Mouse (Mus musculus): ENCODE measurements around the gene Slc19a2. TPM values are rescaled to one million over a fixed set of nuclear protein-coding genes. Genes with fewer than 3 reads are reported as not detected.

Slc19a2 gene
- polyA plus RNA-seq, 1 experiment from 2014 or later: 32.5 TPM

DNA sequence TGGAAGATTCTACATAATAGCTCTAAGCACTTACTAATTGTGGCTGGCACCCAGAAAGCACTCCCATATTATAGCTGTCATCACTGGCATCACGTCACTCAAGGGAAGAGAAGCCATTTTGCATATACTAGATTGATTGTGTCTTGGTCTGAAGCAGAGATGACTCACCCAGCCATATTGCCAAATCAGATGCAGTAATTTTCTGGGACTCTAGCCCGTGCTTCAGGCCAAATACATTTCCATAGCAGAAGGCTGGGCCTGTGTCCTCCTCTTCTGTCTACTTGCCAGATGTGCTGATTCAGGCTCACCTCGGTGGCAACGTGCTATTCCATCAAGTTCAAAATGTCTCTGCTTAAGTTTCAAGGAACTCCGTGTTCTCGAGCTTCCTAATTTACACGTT, 12.7 kb downstream of the Slc19a2 start:
- Histone ChIP-seq H3K4me1 (ENCODE audit: control insufficient read depth, low read depth, low read length) (no peaks in the 10 kb centered on the region), H3K4me2 (ENCODE audit: low read depth, low read length) (no peak overlapping the region), H3K27ac (ENCODE audit: low read length) (no peak overlapping the region), H3K27me3 (ENCODE audit: control insufficient read depth, insufficient read depth, low read depth, low read length) (no peaks in the 10 kb centered on the region), H3K36me3 (ENCODE audit: control insufficient read depth, insufficient read depth) (peaks cover 29% of the 10 kb centered on the region), H3K9ac (ENCODE audit: low read depth, low read length) (no peak overlapping the region), H3K9me3 (replicated peaks; ENCODE audit: control insufficient read depth, low read length) (no peaks in the 10 kb centered on the region), H3K4me3 (ENCODE audit: low read depth, low read length) (no peak overlapping the region)
- WGBS (ENCODE audit: insufficient replicate concordance): 77% methylated on average over 7 of the region's 7 CpGs
- ATAC-seq (ENCODE audit: low read depth): no peak

DNA sequence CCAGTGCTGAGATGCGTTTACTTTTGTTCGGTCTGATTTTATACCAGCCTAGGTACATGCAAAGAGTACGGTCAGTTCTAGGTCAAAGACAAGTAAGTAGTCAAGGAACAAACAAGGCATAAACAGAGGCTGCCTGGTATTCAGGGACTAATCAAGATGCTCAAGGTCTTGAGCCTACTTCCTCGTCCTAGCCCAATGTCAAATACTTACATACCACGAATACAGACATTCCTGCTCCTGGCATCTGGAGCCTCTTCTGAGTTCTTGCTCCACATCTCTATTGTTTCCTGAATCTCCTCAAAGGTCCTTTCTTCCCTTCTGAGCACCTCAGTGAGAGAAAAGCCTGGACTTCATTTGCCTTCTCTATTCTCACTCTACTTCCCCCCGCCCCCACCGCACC, 22.1 kb downstream of the Slc19a2 start:
- Histone ChIP-seq H3K9me3 (replicated peaks; ENCODE audit: control insufficient read depth, low read length) (no peaks in the 10 kb centered on the region), H3K4me2 (ENCODE audit: low read depth, low read length) (no peak overlapping the region), H3K4me3 (ENCODE audit: low read depth, low read length) (no peak overlapping the region), H3K27ac (ENCODE audit: low read length) (no peak overlapping the region), H3K4me1 (ENCODE audit: control insufficient read depth, low read depth, low read length) (no peaks in the 10 kb centered on the region; the same call in 1 of the 2 replicates), H3K27me3 (ENCODE audit: control insufficient read depth, insufficient read depth, low read depth, low read length) (no peaks in the 10 kb centered on the region), H3K36me3 (ENCODE audit: control insufficient read depth, insufficient read depth) (no peaks in the 10 kb centered on the region), H3K9ac (ENCODE audit: low read depth, low read length) (no peak overlapping the region)
- ATAC-seq (ENCODE audit: low read depth): no peak
- 76% methylated on average over 7 of the region's 7 CpGs for WGBS (ENCODE audit: insufficient replicate concordance)

DNA sequence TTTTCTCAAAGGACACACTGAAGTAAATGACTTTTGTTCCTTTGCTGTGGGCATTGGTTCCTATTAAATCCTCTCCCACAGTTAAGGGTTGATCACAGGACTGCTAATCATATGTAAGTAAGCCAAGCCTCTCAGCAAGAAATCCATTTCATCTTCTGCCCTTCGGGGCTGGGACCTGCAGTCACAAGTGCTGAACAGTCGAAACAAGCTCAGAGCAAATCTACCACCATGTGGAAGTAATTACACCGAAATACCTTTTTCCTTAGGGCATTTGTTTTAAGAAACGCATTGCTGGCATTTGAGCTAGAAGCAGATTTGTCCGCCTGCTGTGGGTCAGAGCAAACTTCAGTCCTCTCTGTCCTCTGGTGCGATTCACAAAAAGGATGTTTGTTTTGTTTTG, 24.8 kb downstream of the Slc19a2 start:
- H3K27ac ChIP-seq (ENCODE audit: low read length): no peak overlapping the region
- H3K4me3 ChIP-seq (ENCODE audit: low read depth, low read length): no peak overlapping the region
- no peaks in the 10 kb centered on the region for H3K9me3 ChIP-seq (replicated peaks; ENCODE audit: control insufficient read depth, low read length)
- no peak for ATAC-seq (ENCODE audit: low read depth)
- no peaks in the 10 kb centered on the region for H3K36me3 ChIP-seq (ENCODE audit: control insufficient read depth, insufficient read depth)
- no peaks in the 10 kb centered on the region for H3K27me3 ChIP-seq (ENCODE audit: control insufficient read depth, insufficient read depth, low read depth, low read length)
- no peak overlapping the region for H3K9ac ChIP-seq (ENCODE audit: low read depth, low read length)
- no peaks in the 10 kb centered on the region; the same call in 1 of the 2 replicates for H3K4me1 ChIP-seq (ENCODE audit: control insufficient read depth, low read depth, low read length)
- 70% methylated on average over 6 of the region's 6 CpGs for WGBS (ENCODE audit: insufficient replicate concordance)
- H3K4me2 ChIP-seq (ENCODE audit: low read depth, low read length): no peak overlapping the region

DNA sequence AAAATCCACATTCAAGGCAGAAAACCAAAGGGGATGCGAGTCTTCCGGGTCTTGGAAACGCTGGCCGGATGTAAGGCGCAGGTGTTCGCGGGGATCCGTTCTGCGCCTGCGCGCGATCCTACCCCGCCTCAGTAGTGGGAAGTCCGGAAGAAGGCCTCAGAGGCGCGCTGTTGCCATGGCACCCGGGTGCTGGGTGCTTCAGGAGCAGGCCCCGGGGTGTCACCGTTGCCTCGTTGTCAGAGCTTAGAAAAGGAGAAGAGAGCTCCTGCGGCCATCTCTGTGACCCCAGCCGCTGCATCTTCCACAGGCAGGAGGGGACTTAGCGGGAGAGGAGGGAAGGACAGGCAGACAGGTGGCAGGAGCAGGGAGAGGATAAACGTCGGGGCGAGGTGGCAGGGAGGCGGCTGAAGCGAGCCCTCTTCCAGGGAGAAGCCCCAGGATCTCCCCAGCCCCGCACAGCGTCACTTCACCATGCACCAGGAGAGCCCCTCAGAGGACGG, 26.7 kb downstream of the Slc19a2 start, which contains the start of gene Ccdc181:
Ccdc181 (plus strand) TSS at position 131 of the 500 bp plus-strand sequence.
- Histone ChIP-seq H3K27me3 (ENCODE audit: control insufficient read depth, insufficient read depth, low read depth, low read length) (no peaks in the 10 kb centered on the region), H3K4me1 (ENCODE audit: control insufficient read depth, low read depth, low read length) (no peaks in the 10 kb centered on the region; the same call in 1 of the 2 replicates), H3K27ac (ENCODE audit: low read length) (peak within 1 kb of the TSS; percentile 41; the same call in 1 of the 2 replicates), H3K36me3 (ENCODE audit: control insufficient read depth, insufficient read depth) (no peaks in the 10 kb centered on the region), H3K9me3 (replicated peaks; ENCODE audit: control insufficient read depth, low read length) (no peaks in the 10 kb centered on the region), H3K4me3 (ENCODE audit: low read depth, low read length) (peak within 1 kb of the TSS; percentile 74), H3K9ac (ENCODE audit: low read depth, low read length) (peak within 1 kb of the TSS; percentile 72), H3K4me2 (ENCODE audit: low read depth, low read length) (peak within 1 kb of the TSS; percentile 92)
- peak; percentile 100 for ATAC-seq (ENCODE audit: low read depth)
- under 1% methylated on average over 31 of the region's 31 CpGs for WGBS (ENCODE audit: insufficient replicate concordance)

DNA sequence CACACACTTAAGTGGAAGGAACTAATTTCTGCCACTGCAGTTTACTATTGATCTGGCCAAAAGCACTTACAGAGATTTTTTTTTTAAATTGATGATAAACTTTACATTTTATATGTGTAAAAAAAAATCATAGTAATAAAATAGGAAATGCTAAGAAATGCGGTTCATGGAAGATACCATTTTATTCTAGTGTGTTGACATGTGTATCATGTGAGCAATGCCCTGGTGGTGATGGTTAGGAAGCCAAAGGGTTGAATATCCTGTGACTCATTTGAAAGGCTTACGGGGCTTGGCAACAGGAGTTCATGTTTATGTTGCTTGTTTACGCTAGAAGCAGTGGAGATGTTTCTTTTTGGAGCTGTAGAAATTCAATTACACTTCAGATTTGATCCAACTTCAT, 27.7 kb downstream of the Slc19a2 start:
- Histone ChIP-seq H3K4me2 (ENCODE audit: low read depth, low read length) (no peak overlapping the region), H3K36me3 (ENCODE audit: control insufficient read depth, insufficient read depth) (no peaks in the 10 kb centered on the region), H3K27me3 (ENCODE audit: control insufficient read depth, insufficient read depth, low read depth, low read length) (no peaks in the 10 kb centered on the region), H3K27ac (ENCODE audit: low read length) (no peak overlapping the region), H3K9ac (ENCODE audit: low read depth, low read length) (no peak overlapping the region), H3K9me3 (replicated peaks; ENCODE audit: control insufficient read depth, low read length) (no peaks in the 10 kb centered on the region), H3K4me3 (ENCODE audit: low read depth, low read length) (no peak overlapping the region), H3K4me1 (ENCODE audit: control insufficient read depth, low read depth, low read length) (no peaks in the 10 kb centered on the region; the same call in 1 of the 2 replicates)
- 81% methylated on average over 3 of the region's 3 CpGs for WGBS (ENCODE audit: insufficient replicate concordance)
- ATAC-seq (ENCODE audit: low read depth): no peak

DNA sequence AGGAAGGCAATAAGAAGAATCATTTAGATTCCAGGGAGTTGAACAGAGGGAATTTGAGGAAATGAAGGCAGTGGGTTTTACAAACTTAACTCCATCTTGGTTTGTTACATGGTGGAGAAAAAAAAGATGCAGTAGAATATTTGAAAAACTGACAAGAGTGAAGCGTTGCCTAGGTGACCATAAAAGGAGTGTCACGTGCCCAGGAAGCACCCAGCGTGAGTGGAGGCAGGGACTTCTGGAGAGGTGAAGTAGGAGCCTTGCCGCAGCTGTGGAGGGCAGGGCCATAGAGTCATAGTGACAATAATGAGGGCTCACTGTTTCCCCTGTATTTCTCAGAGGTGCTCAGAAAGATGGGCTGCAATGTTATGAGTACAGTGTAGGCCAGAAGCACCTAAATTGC, 30.5 kb downstream of the Slc19a2 start:
- ATAC-seq (ENCODE audit: low read depth): no peak
- no peaks in the 10 kb centered on the region for H3K36me3 ChIP-seq (ENCODE audit: control insufficient read depth, insufficient read depth)
- H3K4me3 ChIP-seq (ENCODE audit: low read depth, low read length): no peak overlapping the region
- H3K4me2 ChIP-seq (ENCODE audit: low read depth, low read length): no peak overlapping the region
- no peaks in the 10 kb centered on the region; the same call in 1 of the 2 replicates for H3K4me1 ChIP-seq (ENCODE audit: control insufficient read depth, low read depth, low read length)
- no peaks in the 10 kb centered on the region for H3K9me3 ChIP-seq (replicated peaks; ENCODE audit: control insufficient read depth, low read length)
- H3K9ac ChIP-seq (ENCODE audit: low read depth, low read length): no peak overlapping the region
- WGBS (ENCODE audit: insufficient replicate concordance): 63% methylated on average over 4 of the region's 4 CpGs
- no peak overlapping the region for H3K27ac ChIP-seq (ENCODE audit: low read length)
- no peaks in the 10 kb centered on the region for H3K27me3 ChIP-seq (ENCODE audit: control insufficient read depth, insufficient read depth, low read depth, low read length)

DNA sequence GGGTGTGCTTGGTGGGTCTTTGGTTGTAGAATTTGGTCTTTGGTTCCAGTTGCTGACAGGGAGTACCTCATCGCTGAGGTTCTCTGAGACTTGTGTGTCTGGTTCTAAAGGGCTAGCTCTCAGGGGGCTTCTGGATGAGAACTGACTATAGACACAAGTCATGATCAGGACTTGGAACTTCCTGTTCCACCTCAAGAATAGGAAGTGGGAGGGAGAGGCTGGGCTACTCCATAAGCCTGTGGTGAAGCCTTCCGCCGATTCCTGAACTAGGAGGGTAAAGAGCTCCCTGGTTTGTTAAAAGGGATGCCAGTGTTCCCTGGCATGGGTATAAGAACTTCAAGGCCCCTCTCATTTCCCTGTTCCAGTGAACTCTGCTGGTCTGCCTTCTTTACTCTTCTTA, 35.2 kb downstream of the Slc19a2 start:
- Histone ChIP-seq H3K27me3 (ENCODE audit: control insufficient read depth, insufficient read depth, low read depth, low read length) (no peaks in the 10 kb centered on the region), H3K4me1 (ENCODE audit: control insufficient read depth, low read depth, low read length) (no peaks in the 10 kb centered on the region), H3K9me3 (replicated peaks; ENCODE audit: control insufficient read depth, low read length) (no peaks in the 10 kb centered on the region), H3K27ac (ENCODE audit: low read length) (no peak overlapping the region), H3K4me3 (ENCODE audit: low read depth, low read length) (no peak overlapping the region), H3K36me3 (ENCODE audit: control insufficient read depth, insufficient read depth) (no peaks in the 10 kb centered on the region), H3K4me2 (ENCODE audit: low read depth, low read length) (no peak overlapping the region), H3K9ac (ENCODE audit: low read depth, low read length) (no peak overlapping the region)
- 60% methylated on average over 3 of the region's 3 CpGs for whole genome bisulfite sequencing (ENCODE audit: insufficient replicate concordance)
- ATAC-seq (ENCODE audit: low read depth): no peak

DNA sequence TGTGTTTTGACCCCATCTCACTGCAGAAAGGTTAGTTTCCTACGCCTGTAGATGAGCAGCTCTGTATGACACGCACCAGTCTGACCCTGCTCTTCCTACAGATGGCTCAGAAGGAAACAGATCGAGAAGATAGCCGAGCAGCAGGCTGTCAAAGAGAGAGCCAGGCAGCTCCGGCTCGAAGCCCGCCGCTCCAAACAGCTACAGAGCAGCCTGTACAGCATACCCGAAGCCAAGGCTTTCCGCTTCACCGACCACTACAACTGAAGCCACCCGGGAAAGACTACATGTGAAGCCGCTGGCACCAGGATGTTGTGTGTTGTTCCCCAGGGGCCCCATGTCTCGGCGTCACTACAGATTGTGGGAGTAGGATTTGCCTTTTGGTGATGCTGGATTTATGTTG, 38.6 kb downstream of the Slc19a2 start:
- ATAC-seq (ENCODE audit: low read depth): no peak
- Histone ChIP-seq H3K27ac (ENCODE audit: low read length) (no peak overlapping the region), H3K9ac (ENCODE audit: low read depth, low read length) (no peak overlapping the region), H3K27me3 (ENCODE audit: control insufficient read depth, insufficient read depth, low read depth, low read length) (no peaks in the 10 kb centered on the region), H3K4me2 (ENCODE audit: low read depth, low read length) (no peak overlapping the region), H3K9me3 (replicated peaks; ENCODE audit: control insufficient read depth, low read length) (no peaks in the 10 kb centered on the region), H3K4me1 (ENCODE audit: control insufficient read depth, low read depth, low read length) (no peaks in the 10 kb centered on the region), H3K4me3 (ENCODE audit: low read depth, low read length) (no peak overlapping the region), H3K36me3 (ENCODE audit: control insufficient read depth, insufficient read depth) (peaks cover 3% of the 10 kb centered on the region; the same call in 1 of the 2 replicates)
- WGBS (ENCODE audit: insufficient replicate concordance): 54% methylated on average over 15 of the region's 15 CpGs

DNA sequence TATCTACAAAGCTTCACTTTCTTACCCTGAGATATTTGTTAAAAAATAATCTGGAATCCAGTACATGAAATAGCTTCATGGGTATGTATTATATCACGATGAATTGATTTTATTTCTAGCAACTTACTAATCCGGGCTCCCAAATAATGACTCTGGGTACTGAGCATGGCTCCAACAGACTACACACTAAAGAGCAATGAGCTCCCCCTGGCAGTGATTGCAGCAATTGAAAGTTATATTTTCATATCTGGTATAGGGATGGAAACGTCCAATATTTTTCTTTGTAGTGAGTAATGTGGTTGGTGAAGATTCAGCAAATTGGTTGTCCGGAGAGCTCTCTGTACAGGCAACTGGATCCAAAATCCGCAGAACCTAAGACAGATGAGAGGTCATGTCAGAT, 43.2 kb downstream of the Slc19a2 start:
- Histone ChIP-seq H3K27ac (ENCODE audit: low read length) (no peak overlapping the region), H3K4me3 (ENCODE audit: low read depth, low read length) (no peak overlapping the region), H3K9ac (ENCODE audit: low read depth, low read length) (no peak overlapping the region), H3K4me2 (ENCODE audit: low read depth, low read length) (no peak overlapping the region), H3K4me1 (ENCODE audit: control insufficient read depth, low read depth, low read length) (no peaks in the 10 kb centered on the region), H3K36me3 (ENCODE audit: control insufficient read depth, insufficient read depth) (peaks cover 7% of the 10 kb centered on the region), H3K9me3 (replicated peaks; ENCODE audit: control insufficient read depth, low read length) (no peaks in the 10 kb centered on the region), H3K27me3 (ENCODE audit: control insufficient read depth, insufficient read depth, low read depth, low read length) (no peaks in the 10 kb centered on the region)
- 74% methylated on average over 5 of the region's 5 CpGs for WGBS (ENCODE audit: insufficient replicate concordance)
- no peak for ATAC-seq (ENCODE audit: low read depth)
